Mouse (Mus musculus) G1E (cell line): ENCODE data around the gene Errfi1.

Experiments used
- CTCF ChIP-seq: IDR thresholded peaks from 2 replicates; pipeline ENCODE4 v1.5.1; 2012; ENCODE audit warnings: low read depth, low read length, inconsistent platforms, mixed read lengths
- TAL1 ChIP-seq: conservative IDR thresholded peaks from 2 replicates; pipeline ENCODE4 v1.6.1; 2012; ENCODE audit warnings: low read depth, low read length, inconsistent platforms, mixed read lengths

DNA sequence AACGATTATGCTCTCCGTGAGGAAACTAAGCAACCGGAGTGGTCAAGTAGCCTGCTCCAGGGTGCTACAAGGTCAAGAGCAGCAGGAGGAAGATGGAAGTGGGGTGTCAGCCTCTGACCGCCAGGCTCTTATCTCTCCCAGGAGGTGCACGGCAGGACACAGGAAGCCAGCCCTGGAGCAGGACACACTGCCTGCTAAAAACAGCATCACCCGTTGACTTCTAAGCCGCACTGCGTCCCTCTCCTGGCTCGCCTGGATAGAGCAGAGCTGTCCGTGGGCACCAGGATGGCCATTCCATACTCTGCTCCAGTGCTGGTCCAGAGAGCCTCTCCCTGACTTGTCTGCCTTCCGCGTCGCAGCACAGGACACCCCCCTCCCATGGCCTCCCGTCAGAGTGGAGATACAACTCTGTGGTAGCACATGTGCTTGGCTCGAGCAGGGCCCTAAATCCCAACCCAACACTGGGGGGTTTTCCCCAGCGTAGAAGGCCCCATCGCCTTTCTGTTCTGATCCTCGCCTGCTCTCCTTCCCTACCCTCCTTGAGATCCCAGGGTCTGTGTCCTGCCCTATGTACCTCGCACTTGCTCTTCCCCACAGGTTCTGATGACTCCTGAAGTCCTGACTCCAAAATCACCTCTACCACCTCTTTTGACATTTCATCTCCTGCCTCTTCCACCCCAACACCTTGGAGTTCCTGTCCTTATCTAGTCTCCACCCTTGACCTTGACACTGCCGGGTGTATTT, 45.8 kb upstream of the Errfi1 start:
- no peak for TF ChIP-seq CTCF
- no peak; the same call in 1 of the 2 replicates for TF ChIP-seq TAL1
